Mouse (Mus musculus) neural tube, embryonic 11.5 days (tissue): Measurements from ENCODE around the gene Gpld1. TPM values are rescaled to one million over a fixed set of nuclear protein-coding genes. Genes with fewer than 3 reads are reported as not detected.
"Not testable (repeated sequence)": the region's sequence is repeated elsewhere in the genome, so short reads cannot be mapped to it uniquely, and the experiment has no call there.

Source experiments
- ATAC-seq: fragments of 200-750 bp; cut with Nextera tagmentation; 2 replicates; pipeline ENCODE4 v1.8.0; 2017; ENCODE audit warnings: moderate number of reproducible peaks, mild to moderate bottlenecking, moderate TSS enrichment, moderate library complexity; ENCODE audit not compliant: insufficient read depth, low FRiP score, low TSS enrichment
- DNase-seq: peaks from one replicate; pipeline ENCODE4 v3.0.0-alpha.2; 2015; ENCODE audit warnings: low spot score
- H3K27ac ChIP-seq: fragments of 300-500 bp; sonication (generic); 2 replicates; pipeline ENCODE4 v1.5.1; 2014; ENCODE audit warnings: low read depth, mild to moderate bottlenecking, low read length
- H3K27me3 ChIP-seq: fragments of 300-500 bp; sonication (generic); 2 replicates; pipeline ENCODE4 v1.6.1; 2014; ENCODE audit warnings: mild to moderate bottlenecking, low read length, mixed read lengths; ENCODE audit not compliant: control insufficient read depth, insufficient read depth
- H3K36me3 ChIP-seq: fragments of 300-500 bp; sonication (generic); 2 replicates; pipeline ENCODE4 v1.6.1; 2014; ENCODE audit warnings: mild to moderate bottlenecking, low read length, moderate library complexity, mixed read lengths; ENCODE audit not compliant: control insufficient read depth, insufficient read depth
- H3K4me1 ChIP-seq: fragments of 300-500 bp; sonication (generic); 2 replicates; pipeline ENCODE4 v1.6.1; 2014; ENCODE audit warnings: low read length, mixed read lengths; ENCODE audit not compliant: control insufficient read depth, insufficient read depth
- H3K4me2 ChIP-seq: fragments of 300-500 bp; sonication (generic); 2 replicates; pipeline ENCODE4 v1.6.1; 2014; ENCODE audit warnings: low read depth, mild to moderate bottlenecking, moderate library complexity
- H3K4me3 ChIP-seq: fragments of 300-500 bp; sonication (generic); 2 replicates; pipeline ENCODE4 v1.5.1; 2014; ENCODE audit warnings: low read depth, low read length
- H3K9ac ChIP-seq: fragments of 300-500 bp; sonication (generic); 2 replicates; pipeline ENCODE4 v1.6.1; 2014; ENCODE audit warnings: mild to moderate bottlenecking, low read length
- H3K9me3 ChIP-seq: fragments of 300-500 bp; sonication (generic); 2 replicates; pipeline ENCODE4 v1.6.1; 2016; ENCODE audit warnings: low read length; ENCODE audit not compliant: control insufficient read depth
- WGBS: fragments of 180-500 bp; shearing (Covaris S2); extraction: QIAGEN DNeasy Blood & Tissue Kit; methylation state at CpG from one replicate; pipeline ENCODE4 v1.1.7; 2014; 5-methylcytosine and 5-hydroxymethylcytosine counted together
- polyA plus RNA-seq: library from polyadenylated mRNA; unstranded; fragments of >200 nt; fragmentation: Nextera tagmentation; extraction: Ambion mirVana; gene quantifications from 2 replicates; pipeline ENCODE4 v1.2.1, GENCODE M21; 2014

Gene Gpld1
- polyA plus RNA-seq, 1 experiment from 2014 or later: 0.76 TPM

DNA sequence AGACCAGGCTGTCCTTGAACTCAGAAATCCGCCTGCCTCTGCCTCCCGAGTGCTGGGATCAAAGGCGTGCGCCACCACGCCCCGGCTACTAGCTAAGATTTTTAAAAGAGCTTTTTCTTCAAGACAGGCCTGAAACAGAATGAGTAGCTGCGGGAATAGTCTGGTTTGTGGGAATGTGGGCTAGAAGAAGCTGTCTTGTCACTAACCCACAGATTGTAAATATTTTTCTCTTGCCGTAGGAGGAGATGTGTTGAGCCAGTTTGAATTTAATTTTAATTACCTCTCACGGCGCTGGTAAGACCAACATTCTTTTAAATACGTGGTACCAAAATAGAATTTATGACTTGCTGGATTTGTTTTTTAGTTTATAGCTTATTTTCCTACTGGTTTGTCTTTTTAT is 15.7 kb downstream of the Gpld1 start:
- H3K4me3 ChIP-seq: no peak overlapping the region
- no peaks in the 10 kb centered on the region for H3K4me1 ChIP-seq
- H3K36me3 ChIP-seq: no peaks in the 10 kb centered on the region
- no peak for ATAC-seq
- no peak for DNase-seq
- WGBS: 90% methylated on average over 11 of the region's 11 CpGs
- H3K27ac ChIP-seq: no peak overlapping the region
- no peak overlapping the region for H3K4me2 ChIP-seq
- no peaks in the 10 kb centered on the region for H3K27me3 ChIP-seq
- no peak overlapping the region for H3K9ac ChIP-seq
- H3K9me3 ChIP-seq: no peaks in the 10 kb centered on the region

DNA sequence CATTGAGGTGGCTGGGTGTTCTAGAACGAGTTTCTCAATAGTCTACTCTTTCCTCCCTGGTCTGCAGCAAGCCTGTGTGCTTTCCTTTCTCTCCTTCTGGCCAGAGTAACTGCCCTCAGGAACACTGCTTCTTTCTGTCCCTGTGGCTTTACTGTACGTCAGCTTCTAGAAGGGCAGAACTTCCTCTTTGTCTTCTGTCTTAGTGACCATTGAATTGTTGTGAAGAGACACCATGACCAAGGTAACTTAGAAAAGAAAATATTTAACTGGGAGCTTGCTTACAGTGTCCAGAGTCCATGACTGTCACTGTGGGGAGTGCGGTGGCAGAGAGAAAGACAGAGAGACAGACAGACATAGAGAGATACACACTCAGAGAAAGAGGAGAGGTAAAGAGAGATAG is 17.1 kb downstream of the Gpld1 start:
- WGBS: 85% methylated on average over 3 of the region's 3 CpGs

DNA sequence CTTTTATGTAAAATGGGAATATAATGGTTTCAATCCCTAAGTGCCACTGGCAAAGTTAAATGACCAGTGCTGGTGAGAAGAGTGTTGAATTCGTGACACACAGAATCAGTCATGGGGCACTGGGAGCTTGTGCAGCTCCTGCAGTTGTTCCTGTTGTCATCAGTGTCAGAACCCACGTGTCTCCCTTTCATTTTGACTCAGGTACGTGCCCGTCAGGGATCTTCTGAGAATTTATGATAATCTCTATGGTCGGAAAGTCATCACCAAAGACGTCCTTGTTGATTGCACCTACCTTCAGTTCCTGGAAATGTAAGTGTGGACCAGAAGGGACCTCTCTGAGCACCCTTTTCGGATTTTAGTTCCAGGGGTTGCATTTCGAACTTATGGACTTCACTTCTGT is 19.2 kb downstream of the Gpld1 start:
- H3K9ac ChIP-seq: no peak overlapping the region
- H3K27ac ChIP-seq: no peak overlapping the region
- H3K4me3 ChIP-seq: no peak overlapping the region
- H3K4me2 ChIP-seq: no peak overlapping the region
- H3K9me3 ChIP-seq: no peaks in the 10 kb centered on the region
- H3K36me3 ChIP-seq: no peaks in the 10 kb centered on the region
- no peak for DNase-seq
- H3K27me3 ChIP-seq: no peaks in the 10 kb centered on the region
- ATAC-seq: no peak
- 85% methylated on average over 8 of the region's 8 CpGs for WGBS
- no peaks in the 10 kb centered on the region for H3K4me1 ChIP-seq

More for the DNA sequence above, 17.1 kb downstream of the Gpld1 start:
- H3K27ac ChIP-seq: no peak overlapping the region
- H3K36me3 ChIP-seq: no peaks in the 10 kb centered on the region
- H3K4me2 ChIP-seq: no peak overlapping the region
- ATAC-seq: no peak
- DNase-seq: no peak
- H3K4me3 ChIP-seq: no peak overlapping the region
- no peaks in the 10 kb centered on the region for H3K9me3 ChIP-seq
- no peaks in the 10 kb centered on the region for H3K27me3 ChIP-seq
- no peak overlapping the region for H3K9ac ChIP-seq
- H3K4me1 ChIP-seq: no peaks in the 10 kb centered on the region

DNA sequence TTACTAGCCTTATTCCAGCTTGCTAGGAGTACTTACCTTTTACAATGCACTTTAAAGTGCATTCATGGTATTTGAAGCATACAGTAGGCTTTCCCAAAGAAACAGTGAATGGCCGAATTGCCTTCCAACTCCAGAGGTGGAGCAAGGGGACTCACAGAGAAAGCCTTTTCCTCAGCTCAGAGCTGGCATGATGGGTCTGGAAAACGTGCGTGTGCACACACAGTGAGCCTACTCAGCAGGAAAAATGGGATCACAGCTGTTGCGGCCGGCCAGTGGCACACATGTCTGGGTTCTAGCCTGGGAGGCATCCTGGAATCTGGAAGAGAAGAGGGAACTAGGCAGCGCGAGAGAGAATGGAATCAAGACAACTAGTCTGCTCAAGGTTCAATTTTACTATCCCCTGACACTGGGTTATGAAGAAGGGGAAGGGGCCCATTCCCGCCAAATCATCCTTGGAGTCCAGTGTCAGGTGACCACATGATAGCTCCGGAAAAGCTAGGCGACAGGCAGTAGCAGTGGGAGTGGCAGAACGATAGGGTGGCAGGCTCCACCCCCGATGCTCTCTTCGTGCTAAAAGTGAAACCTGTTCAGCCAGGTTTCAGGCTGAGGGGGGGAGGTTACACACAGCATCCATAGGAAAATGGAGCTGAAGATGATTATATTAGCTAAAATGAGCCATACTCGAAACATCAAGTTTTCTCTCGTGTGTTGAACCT is 22.3 kb downstream of the Gpld1 start:
- no peak for ATAC-seq
- Histone ChIP-seq H3K4me3 (no peak overlapping the region; the same call in 1 of the 2 replicates), H3K9me3 (no peaks in the 10 kb centered on the region), H3K9ac (no peak overlapping the region), H3K4me1 (no peaks in the 10 kb centered on the region), H3K4me2 (peak overlapping the region; percentile 21), H3K27me3 (no peaks in the 10 kb centered on the region), H3K36me3 (no peaks in the 10 kb centered on the region), H3K27ac (no peak overlapping the region)
- WGBS: 22% methylated on average over 15 of the region's 15 CpGs
- no peak for DNase-seq

DNA sequence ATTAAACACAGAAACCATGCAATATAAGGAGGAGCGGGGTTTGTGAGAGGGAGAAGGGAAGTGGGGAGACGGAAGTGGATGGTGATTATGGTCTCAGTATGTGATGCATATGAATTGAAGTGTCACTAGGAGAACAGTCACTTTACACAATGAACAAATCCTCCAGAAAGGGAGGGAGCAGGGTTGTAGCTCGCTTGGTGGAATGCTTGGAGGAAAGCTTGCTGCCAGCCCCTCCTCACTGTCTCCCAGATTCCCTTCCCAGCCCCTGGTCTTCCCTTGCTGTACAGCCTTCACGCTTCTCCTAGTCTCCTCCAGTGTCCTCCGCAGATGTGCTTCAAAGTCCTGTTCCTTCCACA is 22.9 kb downstream of the Gpld1 start:
- DNase-seq (no peak), ATAC-seq (no peak)
- Histone ChIP-seq H3K4me2 (peak overlapping the region; percentile 21), H3K27me3 (no peaks in the 10 kb centered on the region), H3K9me3 (no peaks in the 10 kb centered on the region), H3K4me1 (no peaks in the 10 kb centered on the region), H3K4me3 (no peak overlapping the region; the same call in 1 of the 2 replicates), H3K36me3 (no peaks in the 10 kb centered on the region), H3K27ac (no peak overlapping the region), H3K9ac (no peak overlapping the region)
- 36% methylated on average over 5 of the region's 5 CpGs for WGBS

DNA sequence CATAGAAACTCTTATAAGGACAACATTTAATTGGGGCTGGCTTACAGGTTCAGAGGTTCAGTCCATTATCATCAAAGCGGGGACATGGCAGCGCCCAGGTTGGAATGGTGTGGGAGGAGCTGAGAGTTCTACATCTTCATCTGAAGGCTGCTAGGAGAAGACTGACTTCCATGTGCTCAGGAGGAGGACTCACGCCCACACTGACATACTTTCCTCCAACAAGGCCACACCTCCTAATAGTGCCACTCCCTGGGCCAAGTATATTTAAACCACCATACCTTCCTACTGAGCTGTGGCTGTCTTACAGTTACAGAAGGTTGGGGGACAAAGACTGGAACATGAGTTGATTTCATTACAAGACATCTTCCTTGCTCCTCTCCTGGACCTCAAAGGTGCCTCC is 28.8 kb downstream of the Gpld1 start:
- not testable (repeated sequence) for ATAC-seq
- WGBS: 83% methylated on average over 3 of the region's 3 CpGs

DNA sequence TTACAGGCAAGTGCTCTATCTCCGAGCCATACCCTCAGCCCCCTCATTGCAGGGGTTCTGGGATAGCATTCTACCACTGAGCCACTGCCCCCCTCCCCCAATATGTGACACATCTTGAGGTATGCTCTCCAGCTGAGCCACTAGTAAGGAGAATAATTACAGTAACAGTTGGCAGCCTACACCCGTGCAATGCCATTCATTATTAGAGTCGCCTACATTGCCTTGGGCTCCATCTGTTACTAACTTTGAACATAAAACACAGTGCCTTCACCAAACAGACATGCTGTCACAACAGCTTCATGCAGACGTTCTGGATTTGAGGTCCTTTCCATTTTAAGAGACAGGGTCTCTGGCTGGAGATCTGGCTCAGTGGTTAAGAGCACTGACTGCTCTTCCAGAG is 33.4 kb downstream of the Gpld1 start:
- Histone ChIP-seq H3K4me3 (no peak overlapping the region), H3K27me3 (no peaks in the 10 kb centered on the region), H3K27ac (no peak overlapping the region), H3K9me3 (no peaks in the 10 kb centered on the region), H3K9ac (no peak overlapping the region), H3K4me1 (no peaks in the 10 kb centered on the region), H3K36me3 (no peaks in the 10 kb centered on the region), H3K4me2 (no peak overlapping the region)
- WGBS: 68% methylated on average over 4 of the region's 4 CpGs
- DNase-seq: no peak
- no peak for ATAC-seq

More for the DNA sequence above, 28.8 kb downstream of the Gpld1 start:
- H3K36me3 ChIP-seq, H3K9ac ChIP-seq, H3K4me2 ChIP-seq, H3K27me3 ChIP-seq, DNase-seq, H3K9me3 ChIP-seq, H3K27ac ChIP-seq, H3K4me3 ChIP-seq, H3K4me1 ChIP-seq: not testable (repeated sequence)

DNA sequence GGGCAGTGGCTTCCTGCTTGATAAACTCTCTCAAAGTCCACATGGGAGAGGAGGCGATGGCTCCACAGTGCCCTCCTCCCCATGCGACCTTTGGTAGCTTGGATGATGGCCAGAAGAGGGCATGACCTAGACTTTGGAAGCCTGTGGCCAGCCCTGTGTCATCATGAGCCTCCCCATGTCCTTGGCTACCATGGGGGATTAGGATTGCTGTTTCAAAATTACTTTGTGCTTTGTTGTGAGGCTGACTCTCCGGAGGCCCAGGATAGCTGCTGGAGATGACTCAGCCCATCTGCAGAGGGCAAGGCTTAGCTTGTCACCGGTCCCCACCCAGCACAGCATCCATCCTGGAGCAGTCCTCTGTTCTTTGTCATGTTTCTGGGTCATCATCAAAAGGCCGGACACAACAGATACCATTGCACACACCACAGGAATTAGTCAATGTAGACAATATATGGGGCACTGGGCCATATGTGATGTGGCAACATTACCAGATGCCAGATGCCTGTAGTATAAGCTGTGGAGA is 34.9 kb downstream of the Gpld1 start:
- H3K27ac ChIP-seq: no peak overlapping the region

DNA sequence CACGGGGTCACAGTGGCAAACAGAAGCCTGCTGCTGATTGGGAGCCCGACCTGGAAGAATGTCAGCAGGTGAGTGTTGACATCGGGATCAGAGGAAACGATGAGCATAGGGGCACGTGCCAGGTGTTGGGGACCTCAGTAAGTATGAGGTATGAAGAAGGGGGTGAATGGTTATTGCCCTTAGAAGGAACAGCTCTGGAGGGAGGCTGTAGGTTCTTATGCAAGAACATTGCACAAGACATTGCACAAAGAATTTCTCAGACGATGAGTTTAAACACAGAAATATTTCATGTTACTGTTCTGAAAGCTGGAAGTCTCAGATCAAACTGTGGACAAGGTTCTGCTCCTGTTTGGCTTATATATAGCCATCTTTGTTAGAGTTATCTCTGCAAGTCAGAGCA is 38.1 kb downstream of the Gpld1 start:
- DNase-seq (no peak), ATAC-seq (no peak)
- Histone ChIP-seq H3K9me3 (no peaks in the 10 kb centered on the region), H3K36me3 (no peaks in the 10 kb centered on the region), H3K27me3 (no peaks in the 10 kb centered on the region), H3K4me2 (no peak overlapping the region), H3K4me1 (no peaks in the 10 kb centered on the region), H3K9ac (no peak overlapping the region), H3K27ac (no peak overlapping the region), H3K4me3 (no peak overlapping the region)
- 92% methylated on average over 6 of the region's 6 CpGs for WGBS

More for the DNA sequence above, 34.9 kb downstream of the Gpld1 start:
- no peak overlapping the region for H3K9ac ChIP-seq
- no peak overlapping the region for H3K4me3 ChIP-seq
- ATAC-seq: no peak
- no peak for DNase-seq
- H3K9me3 ChIP-seq: no peaks in the 10 kb centered on the region
- H3K4me1 ChIP-seq: no peaks in the 10 kb centered on the region
- no peaks in the 10 kb centered on the region for H3K27me3 ChIP-seq
- H3K4me2 ChIP-seq: no peak overlapping the region
- H3K36me3 ChIP-seq: no peaks in the 10 kb centered on the region
- 88% methylated on average over 5 of the region's 5 CpGs for WGBS
